Mouse (Mus musculus): ENCODE data around the gene Gm17402.

DNA sequence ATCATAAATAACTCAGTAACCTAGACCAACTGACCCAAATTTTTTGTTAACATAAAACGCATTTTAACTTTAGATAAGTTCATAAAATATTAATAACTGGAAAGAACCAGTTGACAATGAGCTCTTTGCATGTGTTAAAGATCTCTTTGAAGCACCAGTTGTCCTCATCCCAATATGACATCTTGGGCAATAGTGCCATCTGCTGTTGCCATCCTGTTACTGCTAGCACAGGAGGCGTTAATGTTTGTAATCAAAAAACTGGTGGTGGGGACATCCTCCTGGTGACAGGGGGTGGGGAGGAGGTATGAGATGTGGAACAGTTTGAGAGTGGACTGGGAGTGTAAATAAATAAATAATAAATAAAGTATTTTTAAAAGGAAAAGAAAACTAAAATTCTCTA, 30.4 kb downstream of the Gm17402 start:
- TF ChIP-seq CTCF (IDR thresholded peaks at IDR 0.05; ENCODE audit: control insufficient read depth, insufficient read depth, insufficient replicate concordance, low read depth, low read length) = no peak
- TF ChIP-seq POLR2A (IDR thresholded peaks at IDR 0.05; ENCODE audit: control insufficient read depth, low read depth, low read length) = no peak
